Mouse (Mus musculus) liver, embryonic 13.5 days (tissue): ENCODE results near the gene Mixl1. TPM values are rescaled to one million over a fixed set of nuclear protein-coding genes. Genes with fewer than 3 reads are reported as not detected.

ENCODE experiments used
- ATAC-seq: fragments of 200-750 bp; cut with Nextera tagmentation; 2 replicates; pipeline ENCODE4 v1.8.0; 2017; ENCODE audit warnings: low read depth, mild to moderate bottlenecking, moderate number of reproducible peaks, moderate library complexity
- DNase-seq: peaks from one replicate; pipeline ENCODE4 v3.0.0; 2022
- H3K27ac ChIP-seq: fragments of 300-500 bp; sonication (generic); 2 replicates; pipeline ENCODE4 v1.5.1; 2015; ENCODE audit warnings: moderate library complexity, mild to moderate bottlenecking, inconsistent platforms
- H3K27me3 ChIP-seq: fragments of 300-500 bp; sonication (generic); 2 replicates; pipeline ENCODE4 v1.6.1; 2015; ENCODE audit warnings: mild to moderate bottlenecking, inconsistent platforms
- H3K36me3 ChIP-seq: fragments of 300-500 bp; sonication (generic); 2 replicates; pipeline ENCODE4 v1.6.1; 2015; ENCODE audit warnings: mild to moderate bottlenecking, inconsistent platforms
- H3K4me1 ChIP-seq: fragments of 300-500 bp; sonication (generic); replicated peaks from 2 replicates; pipeline ENCODE4 v1.6.1; 2015; ENCODE audit warnings: inconsistent platforms
- H3K4me2 ChIP-seq: fragments of 300-500 bp; sonication (generic); 2 replicates; pipeline ENCODE4 v1.6.1; 2015; ENCODE audit warnings: inconsistent platforms, mild to moderate bottlenecking, moderate library complexity
- H3K4me3 ChIP-seq: fragments of 300-500 bp; sonication (generic); replicated peaks from 2 replicates; pipeline ENCODE4 v1.5.1; 2015; ENCODE audit warnings: mild to moderate bottlenecking, inconsistent platforms
- H3K9ac ChIP-seq: fragments of 300-500 bp; sonication (generic); 2 replicates; pipeline ENCODE4 v1.6.1; 2015; ENCODE audit warnings: mild to moderate bottlenecking, inconsistent platforms
- H3K9me3 ChIP-seq: fragments of 300-500 bp; sonication (generic); replicated peaks from 2 replicates; pipeline ENCODE4 v1.6.1; 2016; ENCODE audit warnings: inconsistent platforms
- WGBS: fragments of 180-500 bp; shearing (Covaris S2); methylation state at CpG from one replicate; pipeline ENCODE4 v1.1.7; 2015; ENCODE audit not compliant: insufficient replicate concordance; 5-methylcytosine and 5-hydroxymethylcytosine counted together
- polyA plus RNA-seq: library from polyadenylated mRNA; unstranded; fragments of >200 nt; fragmentation: Nextera tagmentation; extraction: Ambion mirVana; gene quantifications from 2 replicates; pipeline ENCODE4 v1.2.1, GENCODE M21; 2015

Mixl1 gene
- polyA plus RNA-seq, 1 experiment from 2014 or later = 0.92 TPM

GRCm38 (mm10) chr1:180707813-180708212 lies 11.0 kb upstream of the Mixl1 start:
- WGBS = 55% methylated on average over 3 of the region's 3 CpGs
- Histone ChIP-seq H3K27ac (no peak overlapping the region), H3K4me2 (no peak overlapping the region)

GRCm38 (mm10) chr1:180707368-180707767 lies 10.5 kb upstream of the Mixl1 start:
- 27% methylated on average over 3 of the region's 3 CpGs for WGBS
- Histone ChIP-seq H3K27me3 (no peaks in the 10 kb centered on the region; the same call in 1 of the 2 replicates), H3K4me3 (no peak overlapping the region), H3K9me3 (no peaks in the 10 kb centered on the region), H3K9ac (no peak overlapping the region), H3K36me3 (no peaks in the 10 kb centered on the region), H3K4me2 (no peak overlapping the region), H3K4me1 (peaks cover 27% of the 10 kb centered on the region), H3K27ac (no peak overlapping the region)
- no peak for ATAC-seq
- no peak for DNase-seq

More at GRCm38 (mm10) chr1:180707813-180708212, 11.0 kb upstream of the Mixl1 start:
- peak; percentile 19; the same call in 1 of the 2 replicates for ATAC-seq
- H3K4me3 ChIP-seq = no peak overlapping the region
- H3K27me3 ChIP-seq = no peaks in the 10 kb centered on the region; the same call in 1 of the 2 replicates
- no peaks in the 10 kb centered on the region for H3K9me3 ChIP-seq
- no peaks in the 10 kb centered on the region for H3K36me3 ChIP-seq
- H3K4me1 ChIP-seq = peaks cover 27% of the 10 kb centered on the region
- H3K9ac ChIP-seq = no peak overlapping the region
- no peak for DNase-seq

GRCm38 (mm10) chr1:180703400-180703799 lies 6.6 kb upstream of the Mixl1 start:
- Histone ChIP-seq H3K9ac (no peak overlapping the region), H3K4me2 (no peak overlapping the region), H3K27ac (no peak overlapping the region), H3K4me1 (peaks cover 13% of the 10 kb centered on the region), H3K4me3 (no peak overlapping the region), H3K27me3 (peaks cover 19% of the 10 kb centered on the region), H3K36me3 (no peaks in the 10 kb centered on the region), H3K9me3 (no peaks in the 10 kb centered on the region)
- DNase-seq = no peak
- 34% methylated on average over 6 of the region's 6 CpGs for WGBS
- ATAC-seq = no peak

GRCm38 (mm10) chr1:180698063-180698462 lies 1.2 kb upstream of the Mixl1 start:
- Histone ChIP-seq H3K4me2 (no peak overlapping the region), H3K4me3 (no peak overlapping the region), H3K27me3 (peaks cover 62% of the 10 kb centered on the region), H3K9me3 (no peaks in the 10 kb centered on the region), H3K27ac (no peak overlapping the region), H3K4me1 (peaks cover 13% of the 10 kb centered on the region; the same call in 1 of the 2 replicates), H3K9ac (no peak overlapping the region), H3K36me3 (no peaks in the 10 kb centered on the region)
- WGBS = 31% methylated on average over 5 of the region's 5 CpGs
- ATAC-seq (no peak), DNase-seq (no peak)

GRCm38 (mm10) chr1:180691284-180691683 lies 5.5 kb downstream of the Mixl1 start:
- 82% methylated on average over 7 of the region's 7 CpGs for WGBS
- Histone ChIP-seq H3K4me2 (no peak overlapping the region), H3K36me3 (peaks cover 48% of the 10 kb centered on the region), H3K27ac (no peak overlapping the region), H3K9ac (no peak overlapping the region), H3K9me3 (no peaks in the 10 kb centered on the region), H3K4me3 (no peak overlapping the region), H3K4me1 (0 out of 2 replicates have a peak, but pooled peaks cover 2% of the 10 kb centered on the region), H3K27me3 (peaks cover 22% of the 10 kb centered on the region)
- DNase-seq (no peak), ATAC-seq (no peak)

Other genes starting within 250 kb of the Mixl1 start
- 0.12 and 0.17 TPM in 2 replicates for gene Stum, start 213.5 kb downstream of the Mixl1 start, polyA plus RNA-seq
- 76.4 and 86.0 TPM in 2 replicates for gene Parp1, start 128.1 kb downstream of the Mixl1 start, polyA plus RNA-seq
- 10.4 and 14.2 TPM in 2 replicates for gene Lin9, start 55.9 kb downstream of the Mixl1 start, polyA plus RNA-seq
- gene Acbd3, start 29.0 kb upstream of the Mixl1 start, polyA plus RNA-seq = 8.7 and 8.9 TPM in 2 replicates
- gene H3f3a, start 116.9 kb upstream of the Mixl1 start, polyA plus RNA-seq = 2,174 and 2,523 TPM in 2 replicates
- gene Sde2, start 154.1 kb upstream of the Mixl1 start, polyA plus RNA-seq = 25.1 and 29.7 TPM in 2 replicates
- gene Lefty2, start 196.1 kb upstream of the Mixl1 start, polyA plus RNA-seq = not detected in 2 replicates
- 122 and 128 TPM in 2 replicates for gene Pycr2, start 207.3 kb upstream of the Mixl1 start, polyA plus RNA-seq
- gene Lefty1, start 238.0 kb upstream of the Mixl1 start, polyA plus RNA-seq = 6.0 and 6.5 TPM in 2 replicates
- 5.2 and 7.5 TPM in 2 replicates for gene Tmem63a, start 245.3 kb upstream of the Mixl1 start, polyA plus RNA-seq